Mouse (Mus musculus): ENCODE results near the gene Rab1a. TPM values are rescaled to one million over a fixed set of nuclear protein-coding genes. Genes with fewer than 3 reads are reported as not detected.
A peak's percentile ranks its signal among the peaks of the same experiment; 100 is the strongest.
"Not testable (repeated sequence)": the region's sequence is repeated elsewhere in the genome, so short reads cannot be mapped to it uniquely, and the experiment has no call there.

Gene Rab1a
- total RNA-seq (2014; rRNA removed), result 112 and 123 TPM in 2 replicates
- 285 and 300 TPM in 2 replicates for polyA plus RNA-seq (2015; fragmentation: Nextera tagmentation; extraction: Ambion mirVana)

DNA sequence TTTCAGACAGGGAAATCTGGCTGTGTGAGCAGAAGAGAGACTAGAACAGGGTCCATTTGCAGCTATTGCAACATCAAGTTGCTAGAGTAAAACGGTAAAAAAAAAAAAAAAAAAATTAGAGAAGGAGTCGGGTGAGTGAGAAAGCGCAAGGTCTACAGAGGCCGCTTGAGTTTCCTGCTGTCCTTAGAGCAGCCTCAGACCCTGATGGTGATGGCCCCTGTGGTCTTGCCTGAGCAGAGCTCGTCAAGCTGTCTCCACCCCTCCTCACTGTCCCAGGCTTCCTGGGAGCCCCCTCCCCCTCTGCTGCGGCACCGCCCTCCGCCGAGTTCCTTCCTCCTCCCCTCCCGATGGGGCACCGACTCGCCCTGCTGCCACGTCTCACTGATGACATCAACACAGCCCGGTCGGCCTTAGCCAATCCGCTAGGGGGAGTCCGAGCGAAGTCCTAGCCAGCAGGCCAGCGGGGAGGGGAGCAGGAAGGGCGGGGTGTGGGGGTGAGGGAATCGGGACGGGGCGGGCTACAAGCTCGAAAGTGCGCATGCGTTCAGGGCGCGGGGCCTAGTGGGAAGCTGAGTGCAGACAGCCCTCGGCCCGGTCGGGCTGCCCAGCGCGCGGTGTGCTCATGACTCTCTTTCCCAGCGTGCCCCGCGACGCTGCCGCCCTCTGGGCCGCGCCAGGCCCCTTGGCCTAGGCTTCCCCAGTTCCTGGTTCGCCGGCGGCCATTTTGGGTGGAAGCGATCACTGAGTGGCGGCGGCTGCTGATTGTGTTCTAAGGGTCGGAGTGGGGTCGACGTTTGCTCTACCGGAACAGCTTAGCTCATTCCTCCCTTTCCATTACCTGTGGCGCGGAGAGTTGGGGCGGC, at the start of gene Rab1a:
TSS of gene Rab1a (plus strand) at position 720 of the 863 bp plus-strand sequence.
- Histone ChIP-seq H3K27ac (ENCODE audit: low read depth, low read length) (peak within 1 kb of the TSS; percentile 99), H3K4me3 (ENCODE audit: low read depth, low read length) (peak within 1 kb of the TSS; percentile 99), H3K36me3 (ENCODE audit: insufficient read depth, low read length) (no peaks in the 10 kb centered on the region), H3K4me1 (ENCODE audit: insufficient read depth, low read length) (no peaks in the 10 kb centered on the region; the same call in 1 of the 2 replicates), H3K9ac (replicated peaks; ENCODE audit: low read length, poor library complexity, severe bottlenecking) (peak within 1 kb of the TSS; percentile 99), H3K27me3 (ENCODE audit: insufficient read depth, low read length) (no peaks in the 10 kb centered on the region), H3K4me2 (ENCODE audit: low read depth, low read length, poor library complexity, severe bottlenecking) (peak within 1 kb of the TSS; percentile 84), H3K9me3 (ENCODE audit: low read length) (no peaks in the 10 kb centered on the region)
- ATAC-seq (ENCODE audit: low FRiP score) (peak; percentile 99), DNase-seq (ENCODE audit: low spot score) (peak; percentile 100)
- TF ChIP-seq CTCF (IDR thresholded peaks at IDR 0.05), result peak; percentile 89
- WGBS, result under 1% methylated on average over 51 of the region's 54 CpGs

DNA sequence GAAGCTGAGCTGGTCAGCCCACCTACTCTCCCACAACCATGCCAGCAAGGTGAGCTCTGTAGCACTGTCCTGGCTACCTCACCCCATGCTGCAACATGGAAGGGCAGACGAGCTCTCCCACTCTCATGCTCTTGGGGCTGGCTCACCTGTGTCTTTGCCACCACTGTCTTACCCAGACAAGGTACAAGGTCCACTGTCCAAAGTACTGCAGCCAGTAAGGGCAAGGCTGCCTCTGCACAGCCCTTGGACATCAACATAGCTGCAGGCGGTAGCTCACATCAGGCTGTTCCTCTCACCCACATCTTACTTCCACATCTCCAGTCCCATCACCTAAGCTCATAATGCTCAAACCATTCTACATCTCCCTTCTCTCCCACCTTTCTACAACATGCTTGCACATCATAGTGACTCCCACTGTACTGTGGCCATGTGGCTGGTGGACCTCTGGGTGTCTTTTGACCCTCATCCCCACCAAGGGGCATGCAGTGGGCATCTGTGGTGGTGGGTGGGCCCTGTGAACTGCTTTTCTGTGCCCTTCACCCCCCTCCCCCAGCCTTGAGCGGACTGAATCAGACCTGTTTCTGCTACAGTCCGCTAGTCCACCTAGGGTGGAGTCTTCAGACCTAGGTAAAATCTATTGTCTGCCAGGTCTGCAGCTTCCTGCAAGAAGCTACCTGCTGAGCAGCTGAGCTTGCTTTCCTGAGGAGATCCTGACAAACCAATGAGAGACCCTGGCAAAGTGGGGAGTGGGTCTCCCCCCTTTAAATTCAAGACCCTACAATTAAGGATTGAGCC, 48.9 kb upstream of the Rab1a start:
- H3K27ac ChIP-seq (ENCODE audit: low read depth, low read length), result no peak overlapping the region
- H3K27me3 ChIP-seq (ENCODE audit: insufficient read depth, low read length), result no peaks in the 10 kb centered on the region
- DNase-seq (ENCODE audit: low spot score) (no peak), ATAC-seq (ENCODE audit: low FRiP score) (no peak)
- no peak overlapping the region for H3K4me3 ChIP-seq (ENCODE audit: low read depth, low read length)
- H3K36me3 ChIP-seq (ENCODE audit: insufficient read depth, low read length), result no peaks in the 10 kb centered on the region
- no peak for TF ChIP-seq CTCF (IDR thresholded peaks at IDR 0.05)
- no peaks in the 10 kb centered on the region for H3K4me1 ChIP-seq (ENCODE audit: insufficient read depth, low read length)
- no peak overlapping the region for H3K4me2 ChIP-seq (ENCODE audit: low read depth, low read length, poor library complexity, severe bottlenecking)
- H3K9me3 ChIP-seq (ENCODE audit: low read length), result no peaks in the 10 kb centered on the region
- H3K9ac ChIP-seq (replicated peaks; ENCODE audit: low read length, poor library complexity, severe bottlenecking), result no peak overlapping the region
- WGBS, result 78% methylated on average over 4 of the region's 4 CpGs

DNA sequence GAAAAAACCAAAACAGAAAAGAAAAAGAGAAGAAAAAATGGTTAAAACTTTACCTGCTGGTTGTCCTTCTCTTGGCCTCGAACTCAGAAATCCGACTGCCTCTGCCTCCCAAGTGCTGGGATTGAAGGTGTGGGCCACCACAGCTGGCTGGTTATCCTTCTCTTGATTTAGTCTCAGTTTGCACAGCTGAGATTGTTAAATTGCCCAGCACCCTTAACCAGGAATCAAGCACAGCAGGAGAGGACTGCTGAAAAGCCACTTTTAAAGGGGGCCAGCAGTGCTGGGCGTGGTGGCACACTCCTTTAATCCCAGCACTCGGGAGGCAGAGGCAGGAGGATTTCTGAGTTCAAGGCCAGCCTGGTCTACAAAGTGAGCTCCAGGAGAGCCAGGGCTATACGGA, 47.7 kb upstream of the Rab1a start:
- H3K36me3 ChIP-seq (ENCODE audit: insufficient read depth, low read length); H3K4me1 ChIP-seq (ENCODE audit: insufficient read depth, low read length); H3K9ac ChIP-seq (replicated peaks; ENCODE audit: low read length, poor library complexity, severe bottlenecking); ATAC-seq (ENCODE audit: low FRiP score); H3K27me3 ChIP-seq (ENCODE audit: insufficient read depth, low read length); H3K27ac ChIP-seq (ENCODE audit: low read depth, low read length); DNase-seq (ENCODE audit: low spot score); H3K4me3 ChIP-seq (ENCODE audit: low read depth, low read length); H3K9me3 ChIP-seq (ENCODE audit: low read length); H3K4me2 ChIP-seq (ENCODE audit: low read depth, low read length, poor library complexity, severe bottlenecking): not testable (repeated sequence)
- WGBS, result 93% methylated on average over 5 of the region's 5 CpGs

DNA sequence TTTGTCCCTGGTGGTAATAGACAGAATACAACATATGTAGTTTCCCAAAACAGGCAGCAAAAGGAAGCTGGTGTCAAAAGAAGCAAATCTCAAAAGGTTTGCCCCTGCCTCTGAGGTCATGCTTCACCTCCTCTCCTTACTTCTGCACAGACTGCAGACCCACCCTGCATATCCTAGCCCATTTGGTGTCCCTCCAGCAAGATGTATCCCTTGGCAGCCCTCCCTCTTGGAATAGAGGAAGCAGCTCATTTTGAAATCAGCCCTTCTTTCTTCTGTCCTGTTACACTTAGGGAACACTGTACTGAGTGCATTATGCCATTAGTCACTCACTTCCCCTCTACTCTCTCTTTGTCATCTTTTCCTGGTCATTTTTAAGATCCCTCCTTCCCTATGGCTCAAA, 42.4 kb upstream of the Rab1a start:
- Histone ChIP-seq H3K4me3 (ENCODE audit: low read depth, low read length) (no peak overlapping the region), H3K36me3 (ENCODE audit: insufficient read depth, low read length) (no peaks in the 10 kb centered on the region), H3K4me2 (ENCODE audit: low read depth, low read length, poor library complexity, severe bottlenecking) (no peak overlapping the region), H3K4me1 (ENCODE audit: insufficient read depth, low read length) (no peaks in the 10 kb centered on the region), H3K27me3 (ENCODE audit: insufficient read depth, low read length) (no peaks in the 10 kb centered on the region), H3K9me3 (ENCODE audit: low read length) (no peaks in the 10 kb centered on the region), H3K27ac (ENCODE audit: low read depth, low read length) (no peak overlapping the region), H3K9ac (replicated peaks; ENCODE audit: low read length, poor library complexity, severe bottlenecking) (no peak overlapping the region)
- no peak for TF ChIP-seq CTCF (IDR thresholded peaks at IDR 0.05)
- ATAC-seq (ENCODE audit: low FRiP score) (no peak), DNase-seq (ENCODE audit: low spot score) (no peak)

DNA sequence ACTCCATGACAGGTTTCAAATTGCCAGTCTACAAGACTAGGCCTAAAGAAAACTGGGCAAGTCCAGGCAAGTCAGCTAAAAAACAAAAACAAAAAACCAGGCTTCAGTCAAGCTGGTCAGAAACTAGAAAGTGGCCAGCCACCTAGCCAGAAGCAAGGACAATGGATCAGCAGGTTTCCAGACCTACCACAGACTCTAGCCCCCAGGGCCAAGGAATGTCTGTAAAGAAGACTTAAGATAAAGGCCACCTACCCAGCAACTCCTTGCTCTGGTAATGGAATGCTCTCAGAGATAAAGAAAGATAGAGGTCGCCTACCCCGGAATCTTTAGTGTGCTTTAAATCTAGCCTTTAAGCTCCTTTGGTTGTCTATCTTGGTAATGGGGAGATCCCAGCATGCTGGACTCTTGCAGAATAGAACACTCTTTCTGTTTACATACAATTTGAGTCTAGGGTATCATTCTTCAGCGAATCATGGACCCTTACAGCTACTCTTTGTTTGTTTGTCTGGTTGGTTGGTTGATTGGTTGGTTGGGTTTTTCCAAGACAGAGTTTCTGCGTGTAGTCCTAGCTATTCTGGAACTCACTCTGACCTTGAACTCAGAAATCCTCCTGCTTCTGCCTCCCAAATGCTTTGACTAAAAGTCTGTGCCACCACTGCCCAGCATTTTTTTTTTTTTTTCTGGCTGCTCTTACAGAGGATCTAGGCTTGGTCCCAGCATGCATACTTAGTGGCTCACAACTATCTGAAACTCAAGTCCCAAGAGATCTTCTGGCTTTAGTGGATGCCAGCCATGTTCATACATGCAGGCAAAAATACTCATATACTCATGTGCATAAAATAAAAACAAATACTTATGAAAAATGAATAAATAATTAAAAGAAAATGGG, 36.0 kb upstream of the Rab1a start:
- ATAC-seq (ENCODE audit: low FRiP score) (no peak), DNase-seq (ENCODE audit: low spot score) (no peak)
- no peak for TF ChIP-seq CTCF (IDR thresholded peaks at IDR 0.05)
- Histone ChIP-seq H3K36me3 (ENCODE audit: insufficient read depth, low read length) (no peaks in the 10 kb centered on the region), H3K4me1 (ENCODE audit: insufficient read depth, low read length) (no peaks in the 10 kb centered on the region), H3K9me3 (ENCODE audit: low read length) (no peaks in the 10 kb centered on the region), H3K4me2 (ENCODE audit: low read depth, low read length, poor library complexity, severe bottlenecking) (no peak overlapping the region), H3K27me3 (ENCODE audit: insufficient read depth, low read length) (no peaks in the 10 kb centered on the region), H3K27ac (ENCODE audit: low read depth, low read length) (no peak overlapping the region), H3K9ac (replicated peaks; ENCODE audit: low read length, poor library complexity, severe bottlenecking) (no peak overlapping the region), H3K4me3 (ENCODE audit: low read depth, low read length) (no peak overlapping the region)
- 40% methylated on average over 4 of the region's 4 CpGs for WGBS

Data from midbrain, postnatal 0 days (tissue).